Mouse (Mus musculus) neural tube, embryonic 14.5 days (tissue): Measurements from ENCODE around the gene Map2k7. TPM values are rescaled to one million over a fixed set of nuclear protein-coding genes. Genes with fewer than 3 reads are reported as not detected.

Experiments used
- ATAC-seq: fragments of 200-750 bp; cut with Nextera tagmentation; 2 replicates; pipeline ENCODE4 v1.8.0; 2017; ENCODE audit warnings: low read depth, mild to moderate bottlenecking, moderate TSS enrichment, moderate library complexity
- H3K27ac ChIP-seq: fragments of 300-500 bp; sonication (generic); 2 replicates; pipeline ENCODE4 v1.5.1; 2014; ENCODE audit warnings: low read depth, mild to moderate bottlenecking, control low read depth, low read length, moderate library complexity, mixed read lengths
- H3K27me3 ChIP-seq: fragments of 300-500 bp; sonication (generic); 2 replicates; pipeline ENCODE4 v1.6.1; 2014; ENCODE audit warnings: low read length; ENCODE audit not compliant: control insufficient read depth, insufficient read depth
- H3K36me3 ChIP-seq: fragments of 300-500 bp; sonication (generic); 2 replicates; pipeline ENCODE4 v1.6.1; 2014; ENCODE audit warnings: low read length, mixed read lengths; ENCODE audit not compliant: control insufficient read depth, insufficient read depth
- H3K4me1 ChIP-seq: fragments of 300-500 bp; sonication (generic); 2 replicates; pipeline ENCODE4 v1.6.1; 2014; ENCODE audit warnings: low read length; ENCODE audit not compliant: control insufficient read depth, insufficient read depth
- H3K4me2 ChIP-seq: fragments of 300-500 bp; sonication (generic); 2 replicates; pipeline ENCODE4 v1.6.1; 2014; ENCODE audit warnings: mild to moderate bottlenecking, low read depth, low read length, control low read depth
- H3K4me3 ChIP-seq: fragments of 300-500 bp; sonication (generic); 2 replicates; pipeline ENCODE4 v1.5.1; 2014; ENCODE audit warnings: low read depth, low read length, control low read depth, mixed read lengths
- H3K9ac ChIP-seq: fragments of 300-500 bp; sonication (generic); replicated peaks from 2 replicates; pipeline ENCODE4 v1.6.1; 2014; ENCODE audit warnings: low read depth, mild to moderate bottlenecking, control low read depth, low read length, mixed read lengths
- H3K9me3 ChIP-seq: fragments of 300-500 bp; sonication (generic); 2 replicates; pipeline ENCODE4 v1.6.1; 2016; ENCODE audit warnings: low read length; ENCODE audit not compliant: control insufficient read depth
- WGBS: fragments of 180-500 bp; shearing (Covaris S2); extraction: QIAGEN DNeasy Blood & Tissue Kit; methylation state at CpG from one replicate; pipeline ENCODE4 v1.1.7; 2014; 5-methylcytosine and 5-hydroxymethylcytosine counted together
- polyA plus RNA-seq: library from polyadenylated mRNA; unstranded; fragments of >200 nt; fragmentation: Nextera tagmentation; extraction: Ambion mirVana; gene quantifications from 2 replicates; pipeline ENCODE4 v1.2.1, GENCODE M21; 2014

Gene Map2k7
- polyA plus RNA-seq: 17.4 and 22.1 TPM in 2 replicates

GRCm38 (mm10) chr8:4238434-4239192 is at the start of gene Map2k7, which contains the start of gene Gm49320:
Gene Map2k7, plus strand, starts transcription at chr8:4238740.
Gene Gm49320, plus strand, starts transcription at chr8:4238865.
- peak; percentile 93 for ATAC-seq
- H3K4me1 ChIP-seq: peaks cover 24% of the 10 kb centered on the region
- H3K4me3 ChIP-seq: peak within 1 kb of the TSS; percentile 52
- H3K9ac ChIP-seq: peak within 1 kb of the TSS; percentile 75
- under 1% methylated on average over 62 of the region's 71 CpGs for WGBS
- peak within 1 kb of the TSS; percentile 91 for H3K27ac ChIP-seq
- no peaks in the 10 kb centered on the region for H3K27me3 ChIP-seq
- no peaks in the 10 kb centered on the region for H3K9me3 ChIP-seq
- H3K36me3 ChIP-seq: peaks cover 7% of the 10 kb centered on the region; the same call in 1 of the 2 replicates
- peak within 1 kb of the TSS; percentile 91 for H3K4me2 ChIP-seq

GRCm38 (mm10) chr8:4189031-4189722 is 49.4 kb upstream of the Map2k7 start:
- no peaks in the 10 kb centered on the region for H3K4me1 ChIP-seq
- peaks cover 62% of the 10 kb centered on the region for H3K36me3 ChIP-seq
- H3K4me2 ChIP-seq: no peak overlapping the region
- H3K27me3 ChIP-seq: no peaks in the 10 kb centered on the region
- no peak overlapping the region for H3K27ac ChIP-seq
- WGBS: 31% methylated on average over 3 of the region's 3 CpGs
- no peak for ATAC-seq
- H3K9me3 ChIP-seq: no peaks in the 10 kb centered on the region
- H3K4me3 ChIP-seq: no peak overlapping the region
- no peak overlapping the region for H3K9ac ChIP-seq

GRCm38 (mm10) chr8:4192305-4192704 is 46.2 kb upstream of the Map2k7 start:
- H3K27me3 ChIP-seq: no peaks in the 10 kb centered on the region
- peak overlapping the region; percentile 69 for H3K27ac ChIP-seq
- WGBS: 32% methylated on average over 5 of the region's 5 CpGs
- no peaks in the 10 kb centered on the region for H3K9me3 ChIP-seq
- no peaks in the 10 kb centered on the region for H3K4me1 ChIP-seq
- H3K9ac ChIP-seq: no peak overlapping the region
- H3K4me2 ChIP-seq: no peak overlapping the region
- H3K36me3 ChIP-seq: peaks cover 45% of the 10 kb centered on the region
- no peak overlapping the region for H3K4me3 ChIP-seq
- ATAC-seq: peak; percentile 50

DNA sequence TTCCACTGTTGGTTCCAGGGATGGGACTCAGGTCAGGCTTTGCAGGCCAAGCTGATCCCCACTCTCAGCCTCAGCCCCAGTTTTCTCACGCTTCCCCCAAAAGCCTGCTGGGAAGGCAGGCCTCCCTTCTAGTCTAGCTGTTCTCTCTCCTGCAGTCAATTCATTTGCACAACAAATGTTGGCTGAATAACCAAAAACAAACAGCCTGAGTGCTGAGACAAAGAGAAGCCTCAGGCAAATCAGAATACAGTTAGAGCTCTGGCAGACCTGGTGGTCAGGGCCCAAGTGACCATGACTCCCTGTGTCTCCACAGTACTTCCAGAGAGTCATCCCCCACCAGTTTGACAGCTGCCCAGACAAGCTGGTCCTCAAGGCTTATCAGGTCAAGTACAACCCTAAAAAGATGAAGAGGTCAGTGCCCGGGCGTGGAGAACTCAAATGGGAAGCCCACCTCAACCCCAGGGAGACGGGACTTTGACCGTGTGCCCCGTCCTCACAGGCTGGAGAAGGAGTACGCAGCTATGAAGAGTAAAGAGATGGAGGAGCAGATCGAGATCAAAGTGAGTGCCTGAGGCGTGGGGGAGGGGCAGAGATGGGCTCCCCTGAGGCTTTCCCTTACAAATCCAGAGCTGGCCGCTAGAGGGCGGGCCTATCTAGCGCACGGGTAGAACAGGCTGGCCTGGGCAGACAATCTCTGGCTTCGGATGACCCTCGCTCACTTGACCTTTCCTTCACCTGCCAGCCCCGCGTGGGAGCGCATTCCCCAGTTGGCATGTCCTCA is 45.5 kb upstream of the Map2k7 start:
- H3K36me3 ChIP-seq: peaks cover 38% of the 10 kb centered on the region

GRCm38 (mm10) chr8:4193588-4193894 is 45.0 kb upstream of the Map2k7 start:
- Histone ChIP-seq H3K4me2 (no peak overlapping the region), H3K27ac (no peak overlapping the region)
- ATAC-seq: peak; percentile 19; the same call in 1 of the 2 replicates

More for the DNA sequence above, 45.5 kb upstream of the Map2k7 start:
- WGBS: 3% methylated on average over 18 of the region's 18 CpGs
- Histone ChIP-seq H3K9me3 (no peaks in the 10 kb centered on the region), H3K4me3 (no peak overlapping the region), H3K27ac (peak overlapping the region; percentile 69), H3K9ac (no peak overlapping the region), H3K4me2 (no peak overlapping the region), H3K27me3 (no peaks in the 10 kb centered on the region), H3K4me1 (no peaks in the 10 kb centered on the region)
- ATAC-seq: peak; percentile 84

DNA sequence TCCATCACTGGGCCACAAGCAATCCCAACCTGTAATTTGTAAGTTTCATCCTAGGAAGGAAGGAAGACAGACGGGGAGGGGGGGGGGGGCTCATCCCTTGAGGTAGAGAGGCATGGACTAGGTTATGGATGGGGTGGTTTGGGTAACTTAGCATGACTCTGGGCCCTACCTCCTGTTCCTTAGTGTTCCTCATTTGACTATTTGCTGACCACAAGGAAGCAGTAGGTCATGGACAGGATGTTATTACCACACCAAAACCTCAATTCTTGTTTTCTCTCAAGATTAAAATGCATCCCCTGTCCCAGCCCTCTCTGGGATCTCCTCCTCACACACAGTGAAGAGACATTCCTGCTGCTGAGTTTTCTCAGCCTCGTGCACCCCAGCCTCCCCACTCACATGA is 37.2 kb upstream of the Map2k7 start:
- H3K36me3 ChIP-seq: peaks cover 48% of the 10 kb centered on the region; the same call in 1 of the 2 replicates

More at GRCm38 (mm10) chr8:4193588-4193894, 45.0 kb upstream of the Map2k7 start:
- Histone ChIP-seq H3K27me3 (no peaks in the 10 kb centered on the region), H3K36me3 (peaks cover 35% of the 10 kb centered on the region), H3K9ac (no peak overlapping the region), H3K4me3 (no peak overlapping the region), H3K4me1 (no peaks in the 10 kb centered on the region), H3K9me3 (no peaks in the 10 kb centered on the region)
- 50% methylated on average over 7 of the region's 7 CpGs for WGBS

GRCm38 (mm10) chr8:4205246-4206123 is 33.1 kb upstream of the Map2k7 start:
- peaks cover 53% of the 10 kb centered on the region; the same call in 1 of the 2 replicates for H3K36me3 ChIP-seq

More for the DNA sequence above, 37.2 kb upstream of the Map2k7 start:
- no peaks in the 10 kb centered on the region; the same call in 1 of the 2 replicates for H3K27me3 ChIP-seq
- H3K9me3 ChIP-seq: no peaks in the 10 kb centered on the region
- no peaks in the 10 kb centered on the region for H3K4me1 ChIP-seq
- no peak overlapping the region for H3K4me2 ChIP-seq
- no peak overlapping the region for H3K4me3 ChIP-seq
- WGBS: 62% methylated on average over 2 of the region's 2 CpGs
- ATAC-seq: no peak
- no peak overlapping the region for H3K27ac ChIP-seq
- no peak overlapping the region for H3K9ac ChIP-seq

More at GRCm38 (mm10) chr8:4205246-4206123, 33.1 kb upstream of the Map2k7 start:
- Histone ChIP-seq H3K4me2 (no peak overlapping the region), H3K27ac (no peak overlapping the region), H3K4me3 (no peak overlapping the region), H3K9ac (0 out of 2 replicates have a peak overlapping the region, but pooled peaks have one; percentile 32), H3K27me3 (no peaks in the 10 kb centered on the region; the same call in 1 of the 2 replicates), H3K4me1 (0 out of 2 replicates have a peak, but pooled peaks cover 5% of the 10 kb centered on the region), H3K9me3 (no peaks in the 10 kb centered on the region)
- peak; percentile 1; the same call in 1 of the 2 replicates for ATAC-seq
- 16% methylated on average over 38 of the region's 38 CpGs for WGBS
